Mouse (Mus musculus) intestine, embryonic 14.5 days (tissue): ENCODE data around the gene Hinfp. TPM values are rescaled to one million over a fixed set of nuclear protein-coding genes. Genes with fewer than 3 reads are reported as not detected.
A peak's percentile ranks its signal among the peaks of the same experiment; 100 is the strongest.

Source experiments
- ATAC-seq: fragments of 200-750 bp; cut with Nextera tagmentation; replicated peaks from 2 replicates; pipeline ENCODE4 v1.8.0; 2017; ENCODE audit warnings: low read depth, moderate number of reproducible peaks, moderate TSS enrichment, moderate library complexity; ENCODE audit not compliant: low FRiP score, low TSS enrichment
- DNase-seq: peaks from one replicate; pipeline ENCODE4 v3.0.0-alpha.2; 2018; ENCODE audit warnings: low spot score
- H3K27ac ChIP-seq: fragments of 300-500 bp; sonication (generic); 2 replicates; pipeline ENCODE4 v1.5.1; 2014; ENCODE audit warnings: low read depth, mild to moderate bottlenecking, control low read depth
- H3K27me3 ChIP-seq: fragments of 300-500 bp; sonication (generic); replicated peaks from 2 replicates; pipeline ENCODE4 v1.6.1; 2014; ENCODE audit warnings: low read length, control low read depth; ENCODE audit not compliant: control insufficient read depth, insufficient read depth
- H3K36me3 ChIP-seq: fragments of 300-500 bp; sonication (generic); 2 replicates; pipeline ENCODE4 v1.6.1; 2014; ENCODE audit warnings: low read length, control low read depth; ENCODE audit not compliant: control insufficient read depth, insufficient read depth
- H3K4me1 ChIP-seq: fragments of 300-500 bp; sonication (generic); replicated peaks from 2 replicates; pipeline ENCODE4 v1.6.1; 2014; ENCODE audit warnings: low read length, control low read depth, mixed read lengths; ENCODE audit not compliant: control insufficient read depth, insufficient read depth
- H3K4me2 ChIP-seq: fragments of 300-500 bp; sonication (generic); 2 replicates; pipeline ENCODE4 v1.6.1; 2014; ENCODE audit warnings: low read length
- H3K4me3 ChIP-seq: fragments of 300-500 bp; sonication (generic); 2 replicates; pipeline ENCODE4 v1.5.1; 2014; ENCODE audit warnings: low read depth, low read length, control low read depth, mixed read lengths
- H3K9ac ChIP-seq: fragments of 300-500 bp; sonication (generic); 2 replicates; pipeline ENCODE4 v1.6.1; 2014; ENCODE audit warnings: mild to moderate bottlenecking, low read length
- H3K9me3 ChIP-seq: fragments of 300-500 bp; sonication (generic); 2 replicates; pipeline ENCODE4 v1.6.1; 2016; ENCODE audit warnings: low read length, control low read depth; ENCODE audit not compliant: control insufficient read depth
- WGBS: fragments of 180-500 bp; shearing (Covaris S2); extraction: QIAGEN DNeasy Blood & Tissue Kit; methylation state at CpG from one replicate; pipeline ENCODE4 v1.1.7; 2014; 5-methylcytosine and 5-hydroxymethylcytosine counted together
- polyA plus RNA-seq: library from polyadenylated mRNA; unstranded; fragments of >200 nt; fragmentation: Nextera tagmentation; extraction: Ambion mirVana; gene quantifications from 2 replicates; pipeline ENCODE4 v1.2.1, GENCODE M21; 2014

Gene Hinfp
- polyA plus RNA-seq, result 18.5 and 22.9 TPM in 2 replicates

DNA sequence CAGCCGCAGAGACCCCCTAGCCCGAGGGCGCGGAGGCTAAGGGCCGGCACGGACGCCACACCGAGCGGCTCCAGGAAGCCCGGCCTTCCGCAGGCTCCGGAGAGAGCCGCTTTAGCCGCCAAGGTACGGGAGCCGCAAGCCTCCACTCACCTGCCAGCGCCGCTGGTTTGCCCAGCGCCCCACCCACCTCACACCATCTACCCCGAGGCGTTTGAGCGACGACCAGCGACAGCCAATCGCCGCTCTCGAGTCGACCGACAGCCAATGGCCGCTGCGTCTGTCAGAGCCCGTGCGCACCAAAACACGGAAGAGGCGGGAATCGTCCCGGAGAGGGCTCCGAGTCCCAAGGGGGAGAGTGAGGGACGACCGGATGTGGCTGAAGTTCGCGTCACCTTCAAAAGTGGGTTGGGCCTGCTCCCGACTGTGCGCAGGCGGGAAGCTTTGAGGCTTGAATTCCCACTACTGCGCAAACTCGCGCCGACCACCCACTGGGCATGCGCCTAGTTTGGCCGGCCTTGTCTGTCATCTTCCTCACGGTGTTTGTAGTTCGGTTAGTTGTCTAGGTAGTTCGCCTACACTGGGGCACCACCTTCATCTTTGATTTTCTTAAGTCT lies at the start of gene Hinfp:
Gene Hinfp (minus strand): TSS at position 206 of the 614 bp plus-strand sequence.
- peak within 1 kb of the TSS; percentile 69 for H3K27ac ChIP-seq
- WGBS, result 1% methylated on average over 53 of the region's 54 CpGs
- peak within 1 kb of the TSS; percentile 98 for H3K4me3 ChIP-seq
- H3K9ac ChIP-seq, result peak within 1 kb of the TSS; percentile 96
- ATAC-seq (peak; percentile 100), DNase-seq (peak; percentile 95)
- no peaks in the 10 kb centered on the region for H3K9me3 ChIP-seq
- no peaks in the 10 kb centered on the region for H3K27me3 ChIP-seq
- peak within 1 kb of the TSS; percentile 72 for H3K4me2 ChIP-seq
- peaks cover 5% of the 10 kb centered on the region for H3K4me1 ChIP-seq
- H3K36me3 ChIP-seq, result peaks cover 26% of the 10 kb centered on the region

DNA sequence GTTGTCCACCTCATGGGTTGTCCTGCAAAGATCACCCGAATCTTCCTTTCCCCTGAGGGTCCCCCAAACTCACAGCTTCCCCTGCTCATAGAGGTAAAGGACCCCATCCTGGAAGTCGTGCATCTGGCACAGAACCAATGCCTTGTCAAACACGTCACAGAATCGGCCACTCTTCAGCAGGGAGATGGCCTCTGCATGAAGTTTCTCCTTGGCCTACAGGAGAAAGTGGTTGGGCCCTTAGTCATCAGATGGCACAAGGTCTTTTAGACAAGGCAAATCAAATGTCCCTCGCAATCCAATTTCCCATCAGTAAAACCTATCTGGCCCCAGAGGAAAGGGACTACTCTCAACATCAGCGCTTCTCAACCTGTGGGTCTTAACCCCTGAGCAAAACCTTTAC lies 47.7 kb upstream of the Hinfp start:
- H3K4me2 ChIP-seq, result no peak overlapping the region
- no peak overlapping the region for H3K9ac ChIP-seq
- ATAC-seq (no peak), DNase-seq (no peak)
- peaks cover 97% of the 10 kb centered on the region for H3K36me3 ChIP-seq
- no peak overlapping the region for H3K27ac ChIP-seq
- H3K4me3 ChIP-seq, result no peak overlapping the region
- no peaks in the 10 kb centered on the region for H3K9me3 ChIP-seq
- no peaks in the 10 kb centered on the region for H3K4me1 ChIP-seq
- WGBS, result 94% methylated on average over 6 of the region's 6 CpGs
- no peaks in the 10 kb centered on the region for H3K27me3 ChIP-seq

DNA sequence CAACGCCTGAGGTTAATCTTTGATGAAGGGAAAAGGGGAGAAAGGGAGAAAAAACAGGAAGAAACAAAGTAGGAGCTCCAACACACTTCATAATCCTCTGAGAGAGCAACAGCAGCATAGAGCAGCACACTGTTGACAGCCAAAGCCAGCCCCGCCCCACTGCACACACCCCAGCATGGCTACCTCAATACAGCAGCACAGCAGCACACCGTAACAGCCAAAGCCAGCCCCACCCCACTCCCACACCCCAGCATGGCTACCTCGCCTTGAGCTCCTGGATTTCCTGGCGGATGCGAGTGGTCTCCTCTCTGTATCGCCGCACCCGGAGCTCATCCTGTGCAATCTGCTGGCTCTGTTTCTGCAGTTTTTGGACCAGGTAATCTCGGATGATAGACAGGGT lies 46.9 kb upstream of the Hinfp start:
- no peaks in the 10 kb centered on the region for H3K9me3 ChIP-seq
- H3K4me1 ChIP-seq, result no peaks in the 10 kb centered on the region
- no peak overlapping the region for H3K9ac ChIP-seq
- no peak overlapping the region for H3K4me3 ChIP-seq
- H3K27me3 ChIP-seq, result no peaks in the 10 kb centered on the region
- H3K4me2 ChIP-seq, result no peak overlapping the region
- DNase-seq (no peak), ATAC-seq (no peak)
- no peak overlapping the region for H3K27ac ChIP-seq
- H3K36me3 ChIP-seq, result peaks cover 99% of the 10 kb centered on the region
- 97% methylated on average over 10 of the region's 10 CpGs for WGBS

DNA sequence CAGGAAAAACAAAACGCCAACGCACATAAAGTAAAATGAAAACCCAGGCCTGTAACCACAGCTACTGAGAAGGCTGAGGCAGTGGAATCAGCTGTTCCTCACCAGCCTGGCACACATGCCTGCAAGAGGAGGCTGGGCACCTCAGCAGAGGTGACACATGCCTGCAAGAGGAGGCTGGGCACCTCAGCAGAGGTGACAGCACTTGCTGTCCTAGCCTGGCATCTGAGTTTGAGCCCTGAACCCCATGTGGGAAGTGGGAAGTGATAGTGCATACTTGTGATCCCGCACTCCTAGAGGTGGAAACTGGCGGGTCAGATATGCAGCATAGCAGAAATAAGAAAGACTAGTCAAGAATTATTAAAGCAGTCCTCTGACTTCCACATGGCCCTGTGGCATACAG lies 45.9 kb upstream of the Hinfp start:
- WGBS, result 94% methylated on average over 4 of the region's 4 CpGs
- peaks cover 99% of the 10 kb centered on the region for H3K36me3 ChIP-seq
- DNase-seq, result no peak

DNA sequence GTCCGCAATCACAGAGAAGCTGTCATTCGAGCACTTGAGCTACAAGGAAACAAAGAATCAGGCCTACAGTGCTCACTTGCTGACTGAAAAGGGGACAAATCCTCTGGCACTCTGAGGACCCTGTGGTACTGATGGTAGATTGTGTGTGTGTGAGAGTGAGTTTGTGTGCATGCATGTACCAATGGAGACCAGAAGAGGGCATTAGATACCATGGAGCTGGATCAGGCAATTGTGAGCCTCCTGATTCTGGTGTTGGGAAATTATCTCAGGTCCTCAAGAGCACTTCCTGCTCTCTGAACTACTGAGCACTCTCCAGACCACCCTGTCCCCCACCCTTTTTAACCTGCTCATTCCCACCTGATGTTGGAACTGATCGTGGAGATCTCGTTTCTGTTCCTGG lies 43.1 kb upstream of the Hinfp start:
- Histone ChIP-seq H3K9me3 (no peaks in the 10 kb centered on the region), H3K4me2 (no peak overlapping the region), H3K27ac (no peak overlapping the region), H3K27me3 (no peaks in the 10 kb centered on the region), H3K4me1 (no peaks in the 10 kb centered on the region), H3K9ac (no peak overlapping the region), H3K4me3 (no peak overlapping the region), H3K36me3 (peaks cover 70% of the 10 kb centered on the region)
- ATAC-seq (no peak), DNase-seq (no peak)
- 98% methylated on average over 4 of the region's 4 CpGs for WGBS

More for the DNA sequence above, 45.9 kb upstream of the Hinfp start:
- Histone ChIP-seq H3K4me2 (no peak overlapping the region), H3K9me3 (no peaks in the 10 kb centered on the region), H3K27ac (no peak overlapping the region), H3K4me3 (no peak overlapping the region), H3K9ac (no peak overlapping the region), H3K27me3 (no peaks in the 10 kb centered on the region), H3K4me1 (no peaks in the 10 kb centered on the region)
- ATAC-seq, result no peak

DNA sequence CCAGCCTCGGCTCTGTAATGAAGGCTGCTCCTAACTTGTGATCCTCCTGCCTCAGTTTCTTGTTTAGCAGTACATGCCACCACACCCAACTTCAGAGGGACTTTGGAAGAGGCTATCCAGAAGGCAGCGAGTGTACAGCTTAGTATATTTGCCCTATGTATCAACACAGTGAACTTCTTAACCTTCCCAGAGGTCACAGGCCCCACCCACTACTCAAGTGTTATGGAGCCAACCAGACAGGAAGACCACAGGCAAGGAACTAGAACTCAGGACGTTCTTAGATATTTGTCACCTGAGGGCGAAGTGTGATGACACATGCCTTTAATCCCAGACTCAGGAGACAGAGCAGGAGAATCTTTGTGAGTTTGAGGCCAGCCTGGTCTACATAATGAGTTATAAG lies 42.1 kb upstream of the Hinfp start:
- peaks cover 61% of the 10 kb centered on the region for H3K36me3 ChIP-seq
- 92% methylated on average over 4 of the region's 4 CpGs for WGBS
- H3K9me3 ChIP-seq, result no peaks in the 10 kb centered on the region
- no peak overlapping the region for H3K9ac ChIP-seq
- H3K27ac ChIP-seq, result no peak overlapping the region
- no peak for DNase-seq
- no peak overlapping the region for H3K4me3 ChIP-seq
- no peak overlapping the region for H3K4me2 ChIP-seq
- ATAC-seq, result no peak
- H3K4me1 ChIP-seq, result peaks cover 6% of the 10 kb centered on the region
- H3K27me3 ChIP-seq, result no peaks in the 10 kb centered on the region

DNA sequence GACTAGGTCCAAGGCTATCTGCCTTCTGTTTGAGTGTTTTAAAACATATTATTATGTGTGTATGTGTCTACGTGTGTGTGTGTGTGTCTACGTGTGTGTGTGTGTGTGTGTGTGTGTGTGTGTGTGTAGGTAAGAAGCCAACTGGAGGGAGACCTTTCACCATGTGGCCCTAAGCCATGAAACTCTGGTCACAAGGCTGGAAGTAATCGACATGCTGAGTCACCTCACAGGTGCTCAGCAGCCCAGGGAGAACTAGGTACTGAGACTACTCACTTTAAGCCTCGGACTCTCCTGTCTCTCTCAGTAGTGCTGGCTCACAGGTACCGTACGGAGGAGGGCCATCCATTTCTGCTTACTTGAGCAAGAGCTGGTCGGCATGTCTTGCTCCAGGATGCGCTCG lies 41.7 kb upstream of the Hinfp start:
- H3K9me3 ChIP-seq, result no peaks in the 10 kb centered on the region
- H3K4me3 ChIP-seq, result no peak overlapping the region
- DNase-seq (no peak), ATAC-seq (no peak)
- H3K4me2 ChIP-seq, result no peak overlapping the region
- no peak overlapping the region for H3K27ac ChIP-seq
- peaks cover 9% of the 10 kb centered on the region for H3K4me1 ChIP-seq
- H3K36me3 ChIP-seq, result peaks cover 57% of the 10 kb centered on the region
- no peaks in the 10 kb centered on the region for H3K27me3 ChIP-seq
- 90% methylated on average over 9 of the region's 9 CpGs for WGBS
- no peak overlapping the region for H3K9ac ChIP-seq

DNA sequence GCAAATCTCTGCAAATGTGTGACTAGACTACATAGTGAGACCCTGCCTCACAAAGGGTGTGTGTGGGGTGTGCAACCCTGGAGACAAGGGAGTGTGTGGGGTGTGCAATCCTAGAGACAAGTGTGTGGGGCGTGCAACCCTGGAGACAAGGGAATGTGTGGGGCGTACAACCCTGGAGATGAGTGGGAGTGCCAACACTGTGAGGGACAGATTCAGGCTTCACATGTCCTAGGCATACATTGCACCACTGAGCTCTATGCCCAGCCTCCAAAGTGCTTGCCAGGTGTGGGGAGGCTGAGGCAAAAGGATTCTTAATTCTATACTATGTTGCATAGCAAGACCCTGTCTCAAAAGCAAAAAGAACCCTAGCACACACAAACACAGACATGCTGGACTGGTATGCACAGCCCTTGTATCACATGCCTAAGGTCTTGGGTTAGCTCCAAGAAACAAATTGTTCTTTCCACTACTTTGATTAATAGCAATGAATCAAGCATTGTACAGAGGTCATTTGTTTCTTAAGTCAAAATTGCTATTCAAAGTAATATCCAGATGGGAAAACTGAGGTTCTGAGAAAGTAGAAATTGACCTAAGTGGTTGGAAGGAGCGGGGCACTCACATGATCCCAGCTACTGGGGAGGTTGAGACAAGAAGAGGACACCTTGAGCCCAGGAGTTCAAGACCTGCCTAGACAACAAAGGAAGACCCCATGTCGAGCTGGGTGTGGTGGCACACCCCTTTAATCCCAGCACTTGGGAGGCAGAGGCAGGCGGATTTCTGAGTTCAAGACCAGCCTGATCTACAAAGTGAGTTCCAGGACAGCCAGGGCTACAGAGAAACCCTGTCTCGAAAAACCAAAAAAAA lies 40.3 kb upstream of the Hinfp start:
- ATAC-seq (no peak), DNase-seq (no peak)
- Histone ChIP-seq H3K27me3 (no peaks in the 10 kb centered on the region), H3K9ac (no peak overlapping the region), H3K4me1 (peaks cover 9% of the 10 kb centered on the region), H3K4me3 (no peak overlapping the region), H3K4me2 (no peak overlapping the region), H3K9me3 (no peaks in the 10 kb centered on the region), H3K36me3 (peaks cover 48% of the 10 kb centered on the region), H3K27ac (no peak overlapping the region)
- 87% methylated on average over 6 of the region's 6 CpGs for WGBS
